Mouse (Mus musculus) CH12.LX (cell line): ENCODE data around the gene Npr1.

Experiments used
- CTCF ChIP-seq, 2 experiments: IDR thresholded peaks in 1 of 2; conservative IDR thresholded peaks in 1 of 2; 2 replicates each; pipeline ENCODE4 v1.5.1; 2011 to 2012; ENCODE audit warnings: low read depth in 2 of 2, low read length in 2 of 2, improper control_type of control experiment in 1 of 2, inconsistent platforms in 1 of 2, mild to moderate bottlenecking in 1 of 2, moderate library complexity in 1 of 2
- EP300 ChIP-seq: IDR thresholded peaks from 2 replicates; pipeline ENCODE4 v1.6.1; 2011; ENCODE audit warnings: low read length, improper control_type of control experiment
- ETS1 ChIP-seq: conservative IDR thresholded peaks from 2 replicates; pipeline ENCODE4 v1.6.1; 2012; ENCODE audit warnings: low read depth, mild to moderate bottlenecking, inconsistent platforms, low read length, improper control_type of control experiment, moderate library complexity
- HCFC1 ChIP-seq: IDR thresholded peaks from 2 replicates; pipeline ENCODE4 v1.6.1; 2012; ENCODE audit warnings: low read depth, mild to moderate bottlenecking, inconsistent platforms, low read length, improper control_type of control experiment
- IRF4 ChIP-seq: IDR thresholded peaks from 2 replicates; pipeline ENCODE4 v1.6.1; 2014; ENCODE audit warnings: low read depth, mild to moderate bottlenecking, inconsistent platforms, low read length, improper control_type of control experiment
- MAX ChIP-seq: IDR thresholded peaks from 2 replicates; pipeline ENCODE4 v1.6.1; 2011; ENCODE audit warnings: low read length, improper control_type of control experiment
- PAX5 ChIP-seq: IDR thresholded peaks from 2 replicates; pipeline ENCODE4 v1.6.1; 2012; ENCODE audit warnings: low read length, inconsistent platforms, mixed read lengths
- POLR2A ChIP-seq: IDR thresholded peaks from 2 replicates; pipeline ENCODE4 v1.6.1; 2011; ENCODE audit warnings: low read depth, mild to moderate bottlenecking, improper control_type of control experiment, low read length

DNA sequence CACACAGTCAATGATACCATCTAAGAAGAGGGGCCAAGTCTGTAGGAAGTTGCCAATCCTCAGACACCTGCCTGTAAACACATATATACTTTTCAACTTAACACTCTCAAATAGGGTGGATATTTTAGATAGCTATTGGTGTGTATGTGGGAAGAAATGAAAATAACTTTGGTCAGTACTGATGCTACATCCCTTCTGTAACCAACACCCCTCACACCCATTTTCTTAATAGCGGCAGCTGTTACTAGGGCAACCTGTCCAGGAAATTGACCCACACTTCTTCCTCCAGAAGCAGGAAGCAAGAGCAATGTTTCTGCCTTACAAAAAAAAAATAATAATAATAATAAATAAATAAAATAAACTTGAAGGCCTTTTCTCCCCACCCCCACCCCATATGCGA is 33.3 kb downstream of the Npr1 start:
- TF ChIP-seq CTCF (conservative IDR thresholded peaks at IDR 0.05 in 1 of 2, IDR thresholded peaks at IDR 0.05 in 1 of 2; ENCODE audit: low read depth in 2 of 2, low read length in 2 of 2), result no peak
- no peak for TF ChIP-seq POLR2A
- TF ChIP-seq ETS1, result no peak
- no peak for TF ChIP-seq HCFC1
- no peak for TF ChIP-seq IRF4
- no peak for TF ChIP-seq EP300
- no peak for TF ChIP-seq PAX5
- no peak for TF ChIP-seq MAX
